Mouse (Mus musculus) c-Kit-positive CD71-positive TER-119-negative erythroid progenitor cells, embryonic 14.5 days (primary cell): ENCODE measurements around the gene Foxo3.
A peak's percentile ranks its signal among the peaks of the same experiment; 100 is the strongest.

Experiments
- DNase-seq: peaks from one replicate; pipeline ENCODE4 v3.0.0-alpha.2; 2013; ENCODE audit warnings: low read depth

Foxo3 gene

GRCm38 (mm10) chr10:42225184-42225935, 51.2 kb downstream of the Foxo3 start:
- no peak for DNase-seq

GRCm38 (mm10) chr10:42221996-42222395, 54.6 kb downstream of the Foxo3 start:
- DNase-seq, result no peak

- DNase-seq, result no peak
Observed at GRCm38 (mm10) chr10:42221136-42221891, 55.2 kb downstream of the Foxo3 start.

GRCm38 (mm10) chr10:42220418-42220952, 56.1 kb downstream of the Foxo3 start:
- no peak for DNase-seq

GRCm38 (mm10) chr10:42211407-42211806, 65.1 kb downstream of the Foxo3 start:
- DNase-seq, result no peak

- DNase-seq, result no peak
Observed at GRCm38 (mm10) chr10:42210641-42211040, 65.9 kb downstream of the Foxo3 start.

- DNase-seq, result no peak
Observed at GRCm38 (mm10) chr10:42209809-42210208, 66.7 kb downstream of the Foxo3 start.

- no peak for DNase-seq
Observed at GRCm38 (mm10) chr10:42207612-42208011, 68.9 kb downstream of the Foxo3 start.

GRCm38 (mm10) chr10:42204768-42205412, 71.7 kb downstream of the Foxo3 start:
- DNase-seq, result no peak

GRCm38 (mm10) chr10:42203321-42204155, 73.0 kb downstream of the Foxo3 start:
- DNase-seq, result no peak

GRCm38 (mm10) chr10:42202561-42202960, 74.0 kb downstream of the Foxo3 start:
- DNase-seq, result no peak

- DNase-seq, result peak; percentile 73
Observed at GRCm38 (mm10) chr10:42199472-42199871, 77.1 kb downstream of the Foxo3 start.

GRCm38 (mm10) chr10:42198682-42199081, 77.9 kb downstream of the Foxo3 start:
- no peak for DNase-seq

- no peak for DNase-seq
Observed at GRCm38 (mm10) chr10:42194784-42195183, 81.8 kb downstream of the Foxo3 start.

GRCm38 (mm10) chr10:42193981-42194380, 82.6 kb downstream of the Foxo3 start:
- no peak for DNase-seq

GRCm38 (mm10) chr10:42192951-42193350, 83.6 kb downstream of the Foxo3 start:
- DNase-seq, result no peak

- DNase-seq, result no peak
Observed at GRCm38 (mm10) chr10:42189674-42190434, 86.7 kb downstream of the Foxo3 start.

GRCm38 (mm10) chr10:42189037-42189436, 87.5 kb downstream of the Foxo3 start:
- no peak for DNase-seq

GRCm38 (mm10) chr10:42188091-42188490, 88.5 kb downstream of the Foxo3 start:
- DNase-seq, result no peak

GRCm38 (mm10) chr10:42186941-42187401, 89.6 kb downstream of the Foxo3 start:
- DNase-seq, result no peak

- DNase-seq, result no peak
Observed at GRCm38 (mm10) chr10:42180333-42180732, 96.2 kb downstream of the Foxo3 start.
